Mouse (Mus musculus): ENCODE data around the gene Plxdc1. TPM values are rescaled to one million over a fixed set of nuclear protein-coding genes. Genes with fewer than 3 reads are reported as not detected.
"Not testable (repeated sequence)": the region's sequence is repeated elsewhere in the genome, so short reads cannot be mapped to it uniquely, and the experiment has no call there.

The Plxdc1 gene
- polyA plus RNA-seq, 1 experiment from 2014 or later, result 0.41 TPM

GRCm38 (mm10) chr11:97956905-97957560 lies 29.2 kb downstream of the Plxdc1 start:
- peak; percentile 91 for DNase-seq (ENCODE audit: low read depth, low spot score)
- H3K27me3 ChIP-seq, result no peaks in the 10 kb centered on the region
- in situ Hi-C loops (cut with MboI; ENCODE audit: low pct_unique_long_range_greater_than_20kb), result no loop called here
- ATAC-seq, result peak; percentile 65
- POLR2A ChIA-PET, result no interaction called here
- CTCF ChIA-PET, result interaction anchor here (0.9 to 1.8 kb wide), 3 partner anchors 16 to 26 kb away, joined by 3 read pairs; no protein-coding TSS in a partner anchor
- no peak for TF ChIP-seq CTCF (IDR thresholded peaks at IDR 0.05)

GRCm38 (mm10) chr11:97955915-97956314 lies 30.3 kb downstream of the Plxdc1 start:
- CTCF ChIA-PET, result interaction anchor here (1.1 kb wide), 1 partner anchor 10 kb away, joined by 3 read pairs; no protein-coding TSS in a partner anchor
- in situ Hi-C loops (cut with MboI; ENCODE audit: low pct_unique_long_range_greater_than_20kb), result no loop called here
- TF ChIP-seq CTCF (IDR thresholded peaks at IDR 0.05), result no peak
- no peaks in the 10 kb centered on the region for H3K27me3 ChIP-seq
- DNase-seq (ENCODE audit: low read depth, low spot score) (no peak), ATAC-seq (no peak)
- POLR2A ChIA-PET, result no interaction called here

GRCm38 (mm10) chr11:97955146-97955902 lies 30.9 kb downstream of the Plxdc1 start:
- ChIA-PET POLR2A (no interaction called here), CTCF (interaction anchor here (1.1 kb wide), 1 partner anchor 10 kb away, joined by 3 read pairs; no protein-coding TSS in a partner anchor)
- TF ChIP-seq CTCF (IDR thresholded peaks at IDR 0.05), result no peak
- no peaks in the 10 kb centered on the region for H3K27me3 ChIP-seq
- ATAC-seq (no peak), DNase-seq (ENCODE audit: low read depth, low spot score) (no peak)
- in situ Hi-C loops (cut with MboI; ENCODE audit: low pct_unique_long_range_greater_than_20kb), result no loop called here

GRCm38 (mm10) chr11:97954469-97955141 lies 31.6 kb downstream of the Plxdc1 start:
- no peak for TF ChIP-seq CTCF (IDR thresholded peaks at IDR 0.05)
- in situ Hi-C loops (cut with MboI; ENCODE audit: low pct_unique_long_range_greater_than_20kb), result no loop called here
- CTCF ChIA-PET, result no interaction called here
- no peaks in the 10 kb centered on the region for H3K27me3 ChIP-seq
- DNase-seq (ENCODE audit: low read depth, low spot score), result no peak
- ATAC-seq, result no peak
- POLR2A ChIA-PET, result no interaction called here

- in situ Hi-C loops (cut with MboI; ENCODE audit: low pct_unique_long_range_greater_than_20kb), result no loop called here
- no peak for TF ChIP-seq CTCF (IDR thresholded peaks at IDR 0.05)
- DNase-seq (ENCODE audit: low read depth, low spot score) (no peak), ATAC-seq (no peak)
- POLR2A ChIA-PET, result no interaction called here
- CTCF ChIA-PET, result interaction anchor here (0.9 kb wide), 1 partner anchor 10 kb away, joined by 4 read pairs; no protein-coding TSS in a partner anchor
- H3K27me3 ChIP-seq, result no peaks in the 10 kb centered on the region
Measured at GRCm38 (mm10) chr11:97953939-97954275, 32.3 kb downstream of the Plxdc1 start.

- DNase-seq (ENCODE audit: low read depth, low spot score), result no peak
- ChIA-PET POLR2A (no interaction called here), CTCF (interaction anchor here (0.9 kb wide), 1 partner anchor 9 kb away, joined by 4 read pairs; no protein-coding TSS in a partner anchor)
- in situ Hi-C loops (cut with MboI; ENCODE audit: low pct_unique_long_range_greater_than_20kb), result no loop called here
- ATAC-seq, result no peak
- no peak for TF ChIP-seq CTCF (IDR thresholded peaks at IDR 0.05)
- no peaks in the 10 kb centered on the region for H3K27me3 ChIP-seq
Measured at GRCm38 (mm10) chr11:97953179-97953938, 32.9 kb downstream of the Plxdc1 start.

GRCm38 (mm10) chr11:97952367-97953006 lies 33.8 kb downstream of the Plxdc1 start:
- ATAC-seq (no peak), DNase-seq (ENCODE audit: low read depth, low spot score) (no peak)
- ChIA-PET POLR2A (no interaction called here), CTCF (interaction anchor here (1.1 kb wide), 1 partner anchor 36 kb away, joined by 5 read pairs; no protein-coding TSS in a partner anchor)
- no peaks in the 10 kb centered on the region for H3K27me3 ChIP-seq
- in situ Hi-C loops (cut with MboI; ENCODE audit: low pct_unique_long_range_greater_than_20kb), result no loop called here
- TF ChIP-seq CTCF (IDR thresholded peaks at IDR 0.05), result no peak

GRCm38 (mm10) chr11:97949703-97950475 lies 36.4 kb downstream of the Plxdc1 start:
- ATAC-seq, result peak; percentile 39
- peak; percentile 57 for DNase-seq (ENCODE audit: low read depth, low spot score)
- ChIA-PET POLR2A (interaction anchor here (1.2 kb wide), 1 partner anchor 12 kb away, joined by 5 read pairs; no protein-coding TSS in a partner anchor), CTCF (no interaction called here)
- in situ Hi-C loops (cut with MboI; ENCODE audit: low pct_unique_long_range_greater_than_20kb), result no loop called here
- H3K27me3 ChIP-seq, result no peaks in the 10 kb centered on the region
- TF ChIP-seq CTCF (IDR thresholded peaks at IDR 0.05), result no peak

- TF ChIP-seq CTCF (IDR thresholded peaks at IDR 0.05), result no peak
- in situ Hi-C loops (cut with MboI; ENCODE audit: low pct_unique_long_range_greater_than_20kb), result no loop called here
- CTCF ChIA-PET, result interaction anchor here (1.0 kb wide), 1 partner anchor 40 kb away, joined by 3 read pairs; no protein-coding TSS in a partner anchor
- POLR2A ChIA-PET, result no interaction called here
- ATAC-seq (no peak), DNase-seq (ENCODE audit: low read depth, low spot score) (no peak)
- H3K27me3 ChIP-seq, result no peaks in the 10 kb centered on the region
Measured at GRCm38 (mm10) chr11:97947426-97947825, 38.8 kb downstream of the Plxdc1 start.

GRCm38 (mm10) chr11:97945738-97946289 lies 40.4 kb downstream of the Plxdc1 start:
- ChIA-PET POLR2A (interaction anchor here (0.5 kb wide), 1 partner anchor 1538 kb away, joined by 4 read pairs; no protein-coding TSS in a partner anchor), CTCF (interaction anchor here (1.1 to 1.9 kb wide), 3 partner anchors 8 to 42 kb away, joined by 3 to 5 read pairs (median 3); no protein-coding TSS in a partner anchor)
- ATAC-seq; H3K27me3 ChIP-seq; DNase-seq (ENCODE audit: low read depth, low spot score); in situ Hi-C loops (cut with MboI; ENCODE audit: low pct_unique_long_range_greater_than_20kb): not testable (repeated sequence)
